Mouse (Mus musculus): ENCODE results near the gene Kcnk1. TPM values are rescaled to one million over a fixed set of nuclear protein-coding genes. Genes with fewer than 3 reads are reported as not detected.

Kcnk1 gene
- total RNA-seq, 2 experiments from 2014 or later, result 73.4 to 77.5 TPM

DNA sequence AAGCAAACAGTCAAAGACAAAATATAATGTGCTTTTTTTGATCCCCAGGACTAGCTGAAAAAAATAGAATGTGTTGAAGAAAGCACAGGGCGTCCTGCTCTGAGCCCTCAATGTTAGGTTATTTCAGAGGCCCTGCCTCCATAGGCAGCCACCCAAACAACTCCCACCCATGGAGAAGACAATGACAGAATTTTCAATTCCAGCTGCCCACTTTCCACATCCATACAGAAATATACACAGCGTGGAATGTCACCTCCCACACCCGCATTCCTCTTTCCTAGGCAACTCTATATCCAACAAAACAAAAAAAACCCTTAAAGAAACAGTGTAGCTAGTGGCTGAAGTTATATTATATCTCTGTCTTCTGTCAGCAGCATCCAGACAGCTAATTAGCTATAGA is 23.6 kb upstream of the Kcnk1 start:
- no peak for TF ChIP-seq CTCF (conservative IDR thresholded peaks at IDR 0.05)
- H3K4me3 ChIP-seq, result no peak overlapping the region
- peak; percentile 48 to 53 for DNase-seq (ENCODE audit: low spot score in 2 of 2)
- no peak overlapping the region for H3K27ac ChIP-seq

DNA sequence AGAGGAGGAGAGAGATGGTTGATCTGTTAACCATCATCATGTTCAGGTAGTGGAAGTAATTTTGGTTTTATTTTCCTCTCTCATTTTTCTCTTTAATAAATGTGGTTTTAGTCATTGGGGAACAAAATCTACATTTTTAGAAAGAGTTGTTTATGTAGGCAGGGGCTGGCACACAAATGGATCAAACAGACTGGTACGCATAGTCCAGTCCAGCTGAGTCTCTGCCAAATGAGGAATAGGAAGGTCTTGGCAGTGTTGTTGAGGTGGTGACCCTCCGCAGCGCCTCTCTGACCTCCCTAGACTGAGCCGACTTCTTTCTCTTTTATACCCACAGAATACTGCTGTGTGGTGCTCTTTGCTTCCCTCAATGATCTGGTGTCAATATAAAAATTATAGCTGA is 19.0 kb upstream of the Kcnk1 start:
- no peak for TF ChIP-seq CTCF (conservative IDR thresholded peaks at IDR 0.05)
- Histone ChIP-seq H3K27ac (peak overlapping the region; percentile 32; the same call in 1 of the 2 replicates), H3K4me3 (no peak overlapping the region)
- DNase-seq (ENCODE audit: low spot score in 2 of 2), result no peak

DNA sequence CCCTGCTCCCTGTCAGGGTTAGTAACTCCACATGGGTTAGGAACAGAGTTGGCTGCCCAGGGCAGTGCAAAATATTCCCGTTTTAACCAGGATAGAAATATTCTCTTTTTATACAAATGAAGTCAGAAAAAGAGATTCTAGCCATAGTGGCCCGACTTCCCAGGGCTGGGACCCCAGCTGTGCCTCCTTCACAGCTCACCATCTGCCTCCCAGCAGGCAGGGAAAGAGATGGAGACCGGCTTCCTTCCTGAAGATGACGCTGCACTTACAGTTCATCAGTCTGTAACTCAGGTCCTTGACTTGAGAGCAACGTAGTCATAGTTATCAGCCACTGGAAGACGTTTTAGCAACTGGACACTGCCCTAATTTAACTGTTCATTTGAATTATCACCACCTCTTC is 14.1 kb upstream of the Kcnk1 start:
- H3K27ac ChIP-seq, result no peak overlapping the region
- DNase-seq (ENCODE audit: low spot score in 2 of 2), result no peak
- TF ChIP-seq CTCF (conservative IDR thresholded peaks at IDR 0.05), result no peak

DNA sequence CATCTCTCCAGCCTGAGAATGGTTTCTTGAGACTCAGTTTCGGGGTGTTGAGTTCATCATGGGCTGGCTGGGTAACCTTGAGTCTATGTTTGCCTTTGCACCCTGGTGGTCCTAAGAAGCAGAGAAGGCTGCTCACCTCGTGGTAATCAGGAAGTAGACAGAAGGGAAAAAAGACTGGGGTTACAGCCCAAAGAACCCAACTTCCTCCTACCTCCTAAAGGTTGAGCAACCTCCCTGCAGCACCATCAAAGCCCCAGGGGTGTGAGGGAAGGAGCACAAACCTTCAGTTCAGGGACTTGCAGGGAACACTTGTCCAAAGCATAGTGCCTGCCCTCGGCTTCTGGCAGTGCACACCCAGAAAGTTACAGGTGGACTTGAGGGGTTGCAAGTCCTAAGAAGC is 11.5 kb upstream of the Kcnk1 start:
- TF ChIP-seq CTCF (conservative IDR thresholded peaks at IDR 0.05), result no peak
- DNase-seq (ENCODE audit: low spot score in 2 of 2), result no peak
- H3K27ac ChIP-seq, result no peak overlapping the region
- no peak overlapping the region for H3K4me3 ChIP-seq

More for the DNA sequence above, 14.1 kb upstream of the Kcnk1 start:
- no peak overlapping the region for H3K4me3 ChIP-seq

DNA sequence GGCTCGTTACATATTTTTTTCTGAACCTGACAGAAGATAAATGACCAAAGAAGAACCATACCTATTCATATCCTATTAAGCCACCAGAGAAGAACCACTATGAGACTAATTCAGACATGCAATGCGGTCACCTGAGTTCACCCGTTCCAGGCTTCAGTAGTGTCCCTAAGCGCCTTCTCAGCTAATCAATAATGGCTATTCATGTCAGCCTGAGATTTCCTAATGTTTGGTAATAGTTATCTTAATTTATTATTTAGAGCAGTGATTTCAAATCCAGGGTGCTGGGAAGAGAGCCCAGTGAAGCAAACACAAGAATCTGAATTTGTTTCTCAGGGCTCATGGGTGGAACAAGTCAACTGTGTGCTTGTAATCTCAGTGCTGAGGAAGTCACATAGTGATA is 10.8 kb upstream of the Kcnk1 start:
- no peak for TF ChIP-seq CTCF (conservative IDR thresholded peaks at IDR 0.05)
- H3K27ac ChIP-seq, result no peak overlapping the region
- DNase-seq (ENCODE audit: low spot score in 2 of 2), result no peak
- H3K4me3 ChIP-seq, result no peak overlapping the region

DNA sequence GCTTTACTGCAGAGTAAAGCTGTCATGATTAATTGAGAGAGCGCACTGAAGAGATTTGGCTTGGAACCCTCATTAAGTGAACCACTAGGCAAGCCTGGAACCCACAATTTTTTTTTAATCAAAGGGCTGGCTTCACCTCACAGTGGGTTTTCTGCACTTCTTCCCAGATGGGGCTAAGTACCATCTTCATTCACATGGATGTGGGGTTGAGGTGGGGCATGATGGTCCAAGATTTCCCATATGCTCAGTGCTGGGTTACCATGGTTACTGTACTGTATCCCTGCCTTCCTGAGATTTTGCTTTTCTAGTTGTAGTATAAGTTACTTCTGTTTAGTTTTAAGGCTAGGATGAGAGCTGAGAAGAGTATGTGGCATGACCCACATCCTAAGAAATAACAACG is 9.6 kb upstream of the Kcnk1 start:
- Histone ChIP-seq H3K4me3 (no peak overlapping the region), H3K27ac (no peak overlapping the region)
- no peak for DNase-seq (ENCODE audit: low spot score in 2 of 2)
- no peak for TF ChIP-seq CTCF (conservative IDR thresholded peaks at IDR 0.05)

DNA sequence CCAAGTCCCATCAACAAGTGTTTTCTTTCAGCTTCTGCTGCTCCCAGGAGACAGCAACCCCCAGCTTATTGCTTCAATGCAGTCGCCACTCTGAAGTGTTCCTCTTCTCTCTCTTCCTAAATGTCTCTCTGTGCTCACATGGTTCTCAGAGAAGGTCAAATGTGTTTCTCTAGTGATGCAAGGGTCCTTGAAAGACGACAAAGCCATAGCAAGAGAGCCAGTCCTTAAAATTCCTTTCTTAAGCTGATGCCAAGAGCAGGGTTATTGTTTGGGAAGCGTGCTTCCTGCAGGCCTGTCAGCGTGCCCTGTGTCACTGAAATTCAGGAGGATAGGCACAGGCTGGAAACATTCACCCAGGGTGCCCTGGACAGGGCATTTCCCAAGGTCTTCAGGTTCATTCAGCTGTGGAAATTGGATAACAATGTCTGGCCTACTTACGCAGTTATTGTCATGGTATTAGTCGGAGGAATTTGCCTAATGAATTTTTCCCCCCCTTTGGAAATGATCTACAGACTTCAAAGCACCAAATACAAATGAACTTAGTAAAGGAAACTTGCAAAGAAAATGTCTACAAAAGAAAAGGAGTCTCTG is 7.9 kb upstream of the Kcnk1 start:
- no peak overlapping the region for H3K4me3 ChIP-seq
- peak overlapping the region; percentile 61; the same call in 1 of the 2 replicates for H3K27ac ChIP-seq
- no peak for DNase-seq (ENCODE audit: low spot score in 2 of 2)
- no peak for TF ChIP-seq CTCF (conservative IDR thresholded peaks at IDR 0.05)

DNA sequence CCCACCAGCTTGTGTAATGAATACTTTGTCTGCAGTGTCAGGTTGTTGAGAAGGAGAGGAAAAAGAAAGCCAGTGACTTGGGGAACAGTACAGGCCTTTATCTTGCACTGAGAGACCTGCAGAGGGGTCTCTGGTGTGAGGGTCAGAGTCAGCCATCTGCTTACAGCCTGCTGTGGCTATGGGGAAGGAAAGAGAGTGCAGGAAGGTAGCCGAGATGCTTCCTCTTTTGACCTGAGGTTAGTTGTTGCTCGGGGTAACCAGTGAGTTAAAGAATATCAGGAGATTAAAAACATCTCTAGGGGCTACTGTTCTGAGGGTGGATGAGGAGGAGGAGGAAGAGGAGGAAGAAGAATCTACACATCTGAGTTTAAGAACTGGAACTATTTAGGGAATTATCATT is 7.0 kb upstream of the Kcnk1 start:
- Histone ChIP-seq H3K4me3 (no peak overlapping the region), H3K27ac (no peak overlapping the region)
- TF ChIP-seq CTCF (conservative IDR thresholded peaks at IDR 0.05), result no peak
- no peak for DNase-seq (ENCODE audit: low spot score in 2 of 2)

DNA sequence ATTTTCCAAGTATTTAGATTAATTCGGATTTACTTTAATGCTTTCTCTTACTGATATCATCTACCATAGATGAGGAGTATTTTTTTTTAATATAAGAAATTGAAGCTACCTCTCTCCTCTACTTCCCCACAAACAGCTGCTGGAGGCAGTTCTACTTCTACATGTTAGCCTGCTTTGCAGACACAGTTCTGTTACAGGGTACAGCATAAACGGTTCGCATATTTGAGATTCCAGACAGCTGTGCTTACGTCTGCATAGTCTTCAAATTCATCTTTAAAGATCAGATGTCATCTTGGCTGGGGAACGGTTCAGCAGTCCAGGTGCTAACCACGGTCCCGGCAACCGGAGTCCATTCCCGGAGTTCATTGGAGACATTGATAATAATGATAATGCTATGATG is 1.3 kb upstream of the Kcnk1 start:
- H3K27ac ChIP-seq, result no peak overlapping the region
- no peak for TF ChIP-seq CTCF (conservative IDR thresholded peaks at IDR 0.05)
- no peak overlapping the region for H3K4me3 ChIP-seq
- DNase-seq (ENCODE audit: low spot score in 2 of 2), result no peak

DNA sequence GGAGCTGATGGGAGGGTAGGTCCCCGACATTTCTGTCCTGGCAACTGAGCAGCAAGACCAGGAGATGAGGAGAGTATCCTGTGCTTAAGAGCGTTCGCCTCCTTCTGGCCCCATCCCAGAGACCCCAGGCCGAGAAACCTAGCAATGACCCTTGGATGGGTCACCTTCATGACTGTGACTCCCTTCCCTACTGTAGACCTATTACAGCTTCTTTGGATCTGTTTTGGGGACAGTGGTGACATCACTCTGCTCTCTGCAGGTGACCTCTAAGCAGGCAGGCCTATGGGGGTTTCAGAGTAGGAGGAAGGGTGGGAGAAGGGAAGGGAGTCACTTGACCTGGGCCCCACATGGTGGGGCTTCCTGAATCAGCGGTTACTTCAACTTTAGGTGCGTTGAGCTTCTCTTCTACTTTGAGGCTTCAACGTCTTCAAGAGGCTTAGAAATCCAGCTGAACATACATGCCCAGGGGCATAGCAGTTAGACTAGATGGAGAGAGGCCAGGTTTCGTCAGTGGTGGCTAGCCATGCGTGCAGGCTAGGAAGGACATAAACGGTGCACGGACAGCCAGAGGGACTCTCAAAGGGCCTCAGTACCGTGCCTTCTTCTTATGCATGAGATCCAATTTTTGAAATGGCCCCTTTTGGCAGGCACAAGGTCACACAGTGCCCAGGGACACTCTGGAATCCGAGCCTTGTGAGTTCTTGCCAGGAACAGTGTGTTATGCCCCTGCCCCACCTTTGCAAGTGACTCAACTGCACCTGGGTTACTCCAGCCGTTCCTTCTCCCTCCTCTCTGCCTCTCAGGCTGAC is 1.3 kb downstream of the Kcnk1 start:
- no peak for TF ChIP-seq CTCF (conservative IDR thresholded peaks at IDR 0.05)
- Histone ChIP-seq H3K4me3 (peak overlapping the region; percentile 87), H3K27ac (peak overlapping the region; percentile 96)
- DNase-seq (ENCODE audit: low spot score in 2 of 2), result no peak

DNA sequence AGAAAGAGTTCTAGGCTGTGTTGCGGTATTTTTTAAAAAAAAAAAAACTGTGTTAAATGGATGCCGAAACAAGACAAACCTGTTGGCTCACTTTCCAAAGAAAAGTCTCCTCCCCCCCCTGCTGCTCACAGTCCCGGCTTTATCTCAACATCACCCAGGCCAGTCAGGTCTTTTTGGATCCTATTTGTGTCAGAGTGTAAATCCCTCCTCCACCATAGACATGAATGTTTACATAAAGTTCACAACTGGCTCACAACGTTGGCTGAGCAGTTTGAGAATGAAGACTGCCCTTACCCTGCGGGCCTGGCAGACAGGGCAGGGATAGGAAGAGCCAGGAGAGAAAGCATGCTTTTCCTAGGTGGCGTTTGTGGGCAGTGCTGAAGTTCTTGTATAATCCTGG is 2.0 kb downstream of the Kcnk1 start:
- no peak for TF ChIP-seq CTCF (conservative IDR thresholded peaks at IDR 0.05)
- Histone ChIP-seq H3K4me3 (peak overlapping the region; percentile 87), H3K27ac (peak overlapping the region; percentile 96)
- no peak for DNase-seq (ENCODE audit: low spot score in 2 of 2)

DNA sequence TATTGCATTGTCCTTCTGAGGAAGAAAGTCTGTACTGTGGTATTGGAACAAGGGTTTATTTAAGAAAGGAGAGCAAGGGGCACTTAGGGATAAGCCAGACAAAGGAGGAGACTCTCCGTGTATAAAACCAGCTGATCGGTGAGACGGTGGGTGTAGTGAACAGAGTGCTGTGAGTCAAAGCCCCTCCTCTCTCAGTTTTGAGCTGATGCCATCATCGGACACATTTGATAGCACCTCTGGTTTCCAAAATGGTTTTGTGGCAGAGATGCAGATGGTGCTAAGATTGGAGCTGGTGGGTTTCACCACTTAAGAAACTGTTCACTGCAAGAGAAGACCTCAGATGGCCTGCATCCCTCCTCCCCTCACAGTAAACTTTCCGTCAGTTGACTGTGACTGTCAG is 2.6 kb downstream of the Kcnk1 start:
- H3K27ac ChIP-seq, result peak overlapping the region; percentile 96
- H3K4me3 ChIP-seq, result peak overlapping the region; percentile 87
- TF ChIP-seq CTCF (conservative IDR thresholded peaks at IDR 0.05), result no peak
- no peak for DNase-seq (ENCODE audit: low spot score in 2 of 2)

DNA sequence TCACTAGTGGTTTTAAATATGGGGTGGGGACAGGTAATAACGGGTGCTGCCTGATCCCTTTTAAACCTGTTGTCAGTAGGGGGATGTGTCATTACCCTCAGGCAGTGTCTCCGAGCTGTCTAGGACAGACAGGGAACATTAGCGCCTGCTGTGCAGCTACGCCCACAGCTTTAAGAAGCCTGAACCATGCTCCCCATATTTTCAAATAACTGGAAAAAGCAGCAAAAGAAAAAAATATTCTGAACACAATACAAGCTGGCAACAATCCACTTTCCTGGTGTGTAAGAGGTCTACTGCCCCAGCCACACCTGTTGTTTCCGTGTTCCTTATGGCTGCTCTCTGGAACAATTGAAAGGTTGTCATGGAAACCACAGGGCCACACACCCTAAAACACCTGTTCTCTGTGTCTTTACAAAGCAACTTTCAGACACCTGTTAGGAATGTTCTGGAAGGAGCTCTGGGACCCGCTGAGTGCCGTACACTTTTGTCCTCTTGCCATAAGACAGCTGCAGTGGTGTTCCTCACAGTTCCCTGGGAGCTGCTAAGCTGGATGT is 4.9 kb downstream of the Kcnk1 start:
- DNase-seq (ENCODE audit: low spot score in 2 of 2), result no peak
- no peak for TF ChIP-seq CTCF (conservative IDR thresholded peaks at IDR 0.05)
- peak overlapping the region; percentile 72 for H3K27ac ChIP-seq
- peak overlapping the region; percentile 87; the same call in 1 of the 2 replicates for H3K4me3 ChIP-seq

DNA sequence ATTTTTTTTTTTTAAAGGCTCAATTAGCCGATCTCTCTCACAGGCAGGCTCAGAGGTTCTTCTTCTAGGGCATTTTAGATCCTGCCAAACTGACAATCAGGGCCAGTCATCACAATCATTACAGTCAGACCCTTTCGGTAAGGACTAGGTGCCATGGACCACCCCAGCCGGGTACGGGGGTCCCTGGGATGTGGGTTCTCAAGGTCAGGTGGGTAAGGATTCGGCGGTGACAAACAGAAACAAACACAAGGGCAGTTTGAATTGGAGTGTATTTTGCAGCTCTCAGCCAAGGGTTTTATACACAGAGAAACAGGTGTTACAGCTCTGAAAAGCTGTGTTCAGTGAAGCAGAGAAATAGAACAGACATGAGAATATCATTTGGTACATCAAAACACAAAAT is 8.6 kb downstream of the Kcnk1 start:
- TF ChIP-seq CTCF (conservative IDR thresholded peaks at IDR 0.05), result no peak
- Histone ChIP-seq H3K27ac (peak overlapping the region; percentile 73), H3K4me3 (no peak overlapping the region)
- DNase-seq (ENCODE audit: low spot score in 2 of 2), result no peak
